Mouse (Mus musculus) cerebellum, adult 18-20 months (tissue): Measurements from ENCODE around the gene Flt1.

Experiments used
- DNase-seq, 2 experiments: peaks; one replicate each; pipeline ENCODE4 v3.0.0; 2021

Gene Flt1

DNA sequence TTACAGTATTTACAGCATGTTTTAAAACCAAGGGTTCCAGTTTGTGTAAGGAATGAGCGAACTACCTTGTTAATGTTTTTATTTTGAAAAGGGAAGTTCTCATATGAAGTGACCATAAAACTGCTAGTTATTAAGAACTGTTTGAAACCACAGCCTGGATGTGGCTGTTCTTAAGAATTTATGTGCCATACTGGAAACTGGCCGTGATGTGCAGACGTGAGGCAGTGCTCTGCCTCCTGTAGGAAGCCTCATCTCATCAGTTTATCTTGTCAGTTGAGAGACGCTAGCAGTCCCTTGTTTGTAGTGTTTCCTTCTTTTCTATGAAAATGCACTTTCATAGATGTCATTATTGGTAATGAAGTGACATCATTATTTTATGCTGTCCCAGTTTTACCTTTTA, 186.0 kb downstream of the Flt1 start:
- DNase-seq, result no peak

DNA sequence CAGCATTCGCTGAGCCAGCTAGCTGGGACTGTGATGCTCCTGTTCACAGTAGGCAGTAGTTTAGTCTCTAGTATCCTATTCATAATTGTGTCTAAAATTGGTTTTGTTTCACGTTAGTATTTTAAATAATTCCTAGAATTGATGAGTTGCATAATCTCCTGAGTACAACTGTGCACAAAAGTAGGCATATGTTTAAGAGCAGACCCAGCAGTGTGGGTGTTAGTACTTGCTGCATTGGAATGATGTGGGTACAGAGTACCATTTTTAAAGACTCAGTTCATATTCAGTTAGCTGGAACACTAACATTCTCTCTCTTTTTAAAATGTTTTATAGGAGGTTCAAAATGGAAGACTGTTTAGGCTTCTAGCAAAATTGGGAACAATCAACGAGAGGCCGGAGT, 186.4 kb downstream of the Flt1 start:
- no peak for DNase-seq

DNA sequence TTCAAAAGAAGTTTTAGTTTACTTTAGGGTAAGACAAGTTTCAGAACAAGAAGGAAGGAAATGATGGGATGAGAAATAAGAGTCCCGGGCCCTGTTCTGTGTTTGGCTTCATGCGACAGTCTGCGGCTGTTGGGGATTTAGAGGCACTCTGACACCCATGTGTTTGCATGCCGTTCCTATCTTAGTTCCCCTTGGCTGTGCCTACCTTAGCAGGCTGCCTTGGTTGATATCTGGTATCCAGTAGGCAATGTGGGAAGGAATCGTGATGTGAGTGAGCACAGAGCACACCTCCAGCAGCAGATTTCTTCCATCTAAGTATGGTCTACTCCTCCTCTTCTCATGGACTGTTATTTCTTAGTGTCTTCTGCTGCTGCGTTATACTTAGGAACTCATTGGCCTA, 193.8 kb downstream of the Flt1 start:
- DNase-seq, result no peak

DNA sequence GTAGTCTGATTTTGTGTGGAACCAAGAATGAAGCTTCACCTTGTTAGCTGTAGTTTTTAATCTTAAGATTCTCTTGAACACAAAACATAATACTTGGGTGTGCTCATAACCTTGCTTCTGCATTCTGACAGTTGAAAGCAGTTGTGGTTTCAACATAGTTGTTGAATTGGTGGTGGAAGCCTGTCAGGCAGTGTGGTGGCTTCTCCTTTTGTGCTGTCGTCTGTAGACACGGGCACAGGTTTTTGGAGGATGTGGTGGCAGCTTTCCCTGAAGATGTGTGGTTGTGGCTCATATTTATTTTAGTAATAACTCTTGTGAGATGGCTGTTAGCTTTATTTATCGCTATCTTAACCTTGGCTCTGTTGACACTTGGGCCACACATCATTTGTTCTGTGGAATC, 198.0 kb downstream of the Flt1 start:
- no peak for DNase-seq

DNA sequence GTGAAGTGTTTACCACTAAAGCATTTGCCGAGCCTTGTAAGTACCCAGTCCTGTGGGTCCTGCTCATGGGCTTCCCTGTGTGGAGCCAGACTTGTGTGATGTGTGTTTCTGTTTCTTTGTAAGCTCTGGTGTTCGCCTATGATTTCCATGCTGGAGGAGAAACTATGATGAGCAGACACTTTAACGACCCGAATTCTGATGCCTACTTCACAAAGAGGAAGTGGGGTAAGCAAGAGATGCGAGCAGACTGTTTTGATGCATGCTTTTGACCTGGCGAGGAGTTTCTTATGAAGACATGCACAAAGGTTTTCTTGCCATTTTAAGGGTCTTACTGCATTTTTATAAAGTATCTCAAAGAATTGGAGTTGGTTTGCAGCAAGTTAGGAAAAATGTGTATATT, 198.8 kb downstream of the Flt1 start:
- no peak for DNase-seq
